Mouse (Mus musculus) E14TG2a.4 (cell line): ENCODE measurements at regions not wholly inside any gene's neighbourhood (a gene's known extent, or its start where the extent isn't known, plus 50 kb on each side); places are given as distances from the start of the nearest gene placed in this dataset.

Source experiments
- H3K27me3 ChIP-seq: 2 replicates; pipeline ENCODE4 v1.6.1; 2014; ENCODE audit warnings: low read length, control low read depth; ENCODE audit not compliant: insufficient read depth
- H3K36me3 ChIP-seq: 2 replicates; pipeline ENCODE4 v1.6.1; 2014; ENCODE audit warnings: low read length, control low read depth; ENCODE audit not compliant: insufficient read depth
- H3K4me1 ChIP-seq: replicated peaks from 2 replicates; pipeline ENCODE4 v1.6.1; 2014; ENCODE audit warnings: low read depth, low read length, control low read depth
- H3K4me3 ChIP-seq: replicated peaks from 2 replicates; pipeline ENCODE4 v1.5.1; 2014; ENCODE audit warnings: mild to moderate bottlenecking, low read length
- H3K9me3 ChIP-seq: 2 replicates; pipeline ENCODE4 v1.6.1; 2014; ENCODE audit warnings: low read length, control low read depth
- CTCF ChIP-seq: conservative IDR thresholded peaks from 2 replicates; pipeline ENCODE4 v1.5.1; 2014; ENCODE audit warnings: low read length
- NANOG ChIP-seq: IDR thresholded peaks from 2 replicates; pipeline ENCODE4 v1.6.1; 2014; ENCODE audit warnings: borderline replicate concordance, low read length, mixed read lengths
- POU5F1 ChIP-seq: IDR thresholded peaks from 2 replicates; pipeline ENCODE4 v1.6.1; 2014; ENCODE audit warnings: low read length, borderline replicate concordance

DNA sequence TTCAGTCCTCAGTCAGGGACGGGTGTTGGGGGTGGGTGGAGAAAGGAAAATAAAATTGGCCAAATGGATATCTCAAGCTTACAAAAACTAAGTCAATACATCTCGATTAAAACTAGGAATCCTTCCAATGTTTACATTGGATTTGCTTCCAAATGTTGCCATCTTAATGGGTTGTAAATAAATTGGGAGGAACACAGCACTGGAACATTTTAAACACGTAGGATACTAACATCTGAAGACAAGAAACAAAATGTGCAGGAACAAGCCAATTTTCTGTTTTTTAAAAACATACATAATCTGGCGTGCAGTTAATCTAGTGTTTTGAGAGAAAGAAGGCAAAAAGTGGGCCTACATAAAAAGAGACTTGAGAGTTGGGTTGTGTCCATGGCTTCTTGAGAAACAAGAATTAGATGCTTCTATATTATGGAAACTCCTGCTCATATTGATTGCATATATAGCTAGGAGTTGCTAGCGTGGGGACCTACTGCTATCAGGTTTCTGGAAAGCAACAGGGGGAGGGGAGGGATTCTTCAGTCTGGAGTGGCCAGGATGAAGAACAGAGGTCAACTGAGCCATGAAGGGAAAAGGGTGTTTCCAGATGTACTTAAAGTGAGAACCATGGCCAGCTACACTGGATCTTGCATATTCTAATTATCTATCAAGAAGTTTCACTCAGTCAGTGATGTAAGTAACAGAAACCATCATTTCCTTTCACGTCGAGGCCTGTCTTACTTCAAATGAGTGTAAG lies 330.2 kb downstream of the Rnd3 start:
- TF ChIP-seq NANOG (no peak), POU5F1 (no peak), CTCF (no peak)
- Histone ChIP-seq H3K36me3 (no peaks in the 10 kb centered on the region), H3K4me3 (no peak overlapping the region), H3K27me3 (no peaks in the 10 kb centered on the region), H3K4me1 (no peaks in the 10 kb centered on the region), H3K9me3 (peaks cover 6% of the 10 kb centered on the region)

DNA sequence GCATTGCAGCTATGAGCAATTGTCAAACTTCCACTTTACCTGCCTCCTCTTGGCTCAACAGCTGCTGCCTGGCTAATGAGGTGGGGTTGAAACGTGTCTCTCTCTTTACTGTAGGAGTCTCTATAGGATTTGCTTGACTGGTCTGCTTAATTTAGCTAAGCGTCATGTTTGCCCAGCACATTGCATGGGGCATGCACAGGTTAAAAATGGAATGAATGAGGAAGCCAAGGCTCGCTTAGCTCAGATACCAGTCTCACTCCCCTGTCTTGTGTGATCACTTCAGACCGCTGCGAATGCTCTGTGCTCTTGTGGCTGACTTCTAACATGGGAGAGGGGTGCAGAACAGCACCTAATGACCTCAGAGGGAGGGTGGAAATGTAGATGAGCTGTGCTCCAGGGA lies 332.5 kb downstream of the Rnd3 start:
- Histone ChIP-seq H3K4me1 (no peaks in the 10 kb centered on the region), H3K27me3 (no peaks in the 10 kb centered on the region), H3K4me3 (no peak overlapping the region), H3K36me3 (no peaks in the 10 kb centered on the region), H3K9me3 (peaks cover 6% of the 10 kb centered on the region)
- no peak for TF ChIP-seq POU5F1
- TF ChIP-seq CTCF = no peak
- no peak for TF ChIP-seq NANOG

DNA sequence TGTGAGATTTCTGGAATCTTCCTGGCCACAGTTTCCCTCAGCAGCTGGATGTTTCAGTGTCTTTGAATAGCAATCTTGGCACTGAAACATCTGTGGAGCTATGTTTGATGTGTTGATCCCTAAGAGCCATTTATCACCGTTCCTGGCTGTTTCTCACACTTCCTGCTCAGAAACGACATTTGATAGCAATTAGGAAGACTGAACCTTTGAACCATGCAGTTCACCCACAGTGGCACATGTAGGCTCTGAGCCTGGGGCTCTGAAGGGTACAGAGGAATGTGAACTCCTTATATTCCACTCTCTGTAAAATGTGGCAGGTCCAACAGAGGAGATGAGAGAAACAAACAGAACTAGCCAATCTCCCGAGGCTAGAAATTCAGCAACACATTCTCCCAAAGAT lies 333.4 kb downstream of the Rnd3 start:
- no peak for TF ChIP-seq POU5F1
- no peak for TF ChIP-seq NANOG
- peaks cover 6% of the 10 kb centered on the region for H3K9me3 ChIP-seq
- no peaks in the 10 kb centered on the region for H3K4me1 ChIP-seq
- no peaks in the 10 kb centered on the region for H3K36me3 ChIP-seq
- no peaks in the 10 kb centered on the region for H3K27me3 ChIP-seq
- no peak overlapping the region for H3K4me3 ChIP-seq

DNA sequence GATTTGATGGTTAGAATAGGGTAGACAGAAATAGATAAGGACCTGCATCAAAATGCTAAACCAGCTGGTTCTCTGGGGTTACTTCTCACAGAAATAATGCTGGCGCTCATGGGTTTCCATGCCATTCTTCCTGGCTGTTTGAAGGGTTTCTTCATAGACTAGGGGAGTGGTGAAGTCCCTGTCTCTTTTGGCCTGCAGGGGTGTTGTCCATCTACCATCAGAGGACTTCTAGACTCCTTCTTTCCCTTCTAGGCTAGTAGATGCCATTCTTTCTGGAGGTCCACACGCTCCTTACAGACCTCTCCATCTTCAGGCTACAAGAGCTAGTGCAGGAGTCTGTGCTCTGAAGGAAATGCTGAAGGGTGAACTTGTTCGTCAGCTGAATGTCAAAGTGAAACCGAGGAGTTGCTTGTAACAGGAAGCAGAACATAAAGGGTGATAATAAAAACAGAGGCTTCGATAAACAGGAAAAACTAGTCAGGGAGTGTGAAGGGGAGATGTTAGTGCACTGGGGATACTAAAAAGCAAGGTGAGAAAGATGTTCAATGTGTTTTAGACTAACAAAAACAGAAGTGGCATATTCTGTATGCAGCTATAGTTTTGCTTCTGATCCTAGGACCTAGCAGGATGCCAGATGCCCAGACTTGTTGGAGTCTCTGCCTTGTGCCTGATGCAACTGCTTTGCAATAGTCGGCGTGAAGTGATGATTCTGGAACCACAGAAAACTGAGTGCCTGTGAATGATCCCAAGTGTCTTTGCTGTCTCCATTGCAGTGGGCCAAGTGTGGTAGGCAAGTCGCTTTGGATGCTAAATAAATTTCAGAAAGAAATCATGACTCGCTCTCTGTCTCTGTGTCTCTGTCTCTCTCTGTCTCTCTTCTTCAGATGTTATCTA lies 335.1 kb downstream of the Rnd3 start:
- H3K4me1 ChIP-seq = no peaks in the 10 kb centered on the region
- no peaks in the 10 kb centered on the region for H3K36me3 ChIP-seq
- no peak overlapping the region for H3K4me3 ChIP-seq
- H3K9me3 ChIP-seq = peaks cover 6% of the 10 kb centered on the region
- H3K27me3 ChIP-seq = no peaks in the 10 kb centered on the region
- TF ChIP-seq CTCF (no peak), POU5F1 (no peak), NANOG (no peak)

DNA sequence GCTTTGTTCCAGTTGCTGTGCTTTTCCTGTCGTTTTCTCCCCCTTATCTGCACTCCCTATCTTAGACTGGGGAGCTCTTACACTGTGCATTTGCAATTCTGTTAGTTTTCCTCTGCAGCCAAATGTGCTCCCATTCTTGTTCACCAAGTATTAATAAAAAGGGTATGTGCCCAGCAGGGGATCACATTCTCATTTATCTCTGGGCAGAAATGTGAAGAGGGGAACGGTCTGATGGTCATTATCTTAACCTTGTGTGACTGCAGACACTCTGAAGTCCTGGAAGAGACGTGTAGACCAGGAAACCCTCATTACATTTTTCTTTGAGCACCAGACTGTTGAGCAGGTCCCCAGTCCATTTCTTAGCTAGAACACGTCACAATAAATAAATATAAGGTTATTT lies 336.6 kb downstream of the Rnd3 start:
- H3K4me3 ChIP-seq = no peak overlapping the region
- no peaks in the 10 kb centered on the region for H3K4me1 ChIP-seq
- H3K9me3 ChIP-seq = peaks cover 6% of the 10 kb centered on the region
- no peaks in the 10 kb centered on the region for H3K27me3 ChIP-seq
- no peaks in the 10 kb centered on the region for H3K36me3 ChIP-seq
- no peak for TF ChIP-seq NANOG
- no peak for TF ChIP-seq POU5F1
- TF ChIP-seq CTCF = no peak

DNA sequence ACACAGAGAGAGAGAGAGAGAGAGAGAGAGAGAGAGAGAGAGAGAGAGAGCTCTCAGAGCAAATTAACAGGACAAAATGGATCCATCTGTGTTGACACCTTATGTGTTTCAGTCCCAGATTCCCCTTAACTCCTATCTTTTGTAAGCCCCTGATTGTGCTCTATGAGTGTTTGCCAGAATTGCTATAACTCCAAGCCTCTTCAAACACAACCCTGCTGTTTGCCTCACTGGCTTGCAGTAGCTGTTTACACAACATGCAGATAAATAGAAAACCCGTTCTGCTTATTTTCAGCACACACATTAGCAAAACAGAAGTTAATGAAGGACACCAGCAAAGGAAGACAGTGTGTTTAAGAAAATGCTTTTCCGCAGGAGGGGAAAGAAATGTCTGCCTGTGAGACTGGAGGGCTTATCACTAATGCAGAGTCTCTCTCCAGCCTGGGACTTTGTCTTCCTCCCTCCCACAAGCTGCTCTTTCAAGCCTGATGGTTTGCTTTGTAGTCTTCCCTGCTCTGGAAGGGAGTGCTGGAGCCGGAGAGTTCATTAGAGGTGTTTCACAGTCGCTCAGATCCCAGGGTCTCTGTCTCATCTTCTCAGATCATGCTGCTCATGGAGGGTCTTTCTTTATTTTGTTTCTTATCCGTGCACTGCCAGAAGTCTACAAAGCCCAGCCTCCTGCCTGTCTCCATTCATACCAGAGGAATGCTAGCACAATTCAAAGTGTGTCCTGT lies 338.4 kb downstream of the Rnd3 start:
- TF ChIP-seq NANOG = no peak
- Histone ChIP-seq H3K4me3 (no peak overlapping the region), H3K9me3 (no peaks in the 10 kb centered on the region), H3K27me3 (no peaks in the 10 kb centered on the region), H3K4me1 (no peaks in the 10 kb centered on the region), H3K36me3 (no peaks in the 10 kb centered on the region)

DNA sequence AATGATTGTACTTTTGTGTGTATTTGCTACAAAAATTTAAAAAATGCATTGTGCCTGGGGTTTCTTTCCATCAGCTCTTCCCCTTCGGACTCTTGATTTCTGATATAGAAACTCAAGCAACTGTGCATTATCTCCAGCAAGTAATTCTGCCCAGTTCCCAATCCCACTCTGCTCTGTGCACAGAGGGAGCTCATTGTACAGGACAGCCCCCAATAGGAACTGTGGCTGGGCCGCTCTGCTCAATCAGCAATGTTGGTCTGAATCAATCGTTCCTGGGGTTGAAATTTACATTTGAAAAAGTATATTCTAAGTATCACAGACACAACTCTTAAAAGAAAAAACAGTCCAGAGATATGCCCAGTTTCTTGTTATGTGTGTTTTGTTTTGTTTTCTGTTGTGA lies 339.1 kb downstream of the Rnd3 start:
- Histone ChIP-seq H3K27me3 (no peaks in the 10 kb centered on the region), H3K4me1 (no peaks in the 10 kb centered on the region), H3K36me3 (no peaks in the 10 kb centered on the region), H3K4me3 (no peak overlapping the region), H3K9me3 (no peaks in the 10 kb centered on the region)
- TF ChIP-seq CTCF (no peak), NANOG (no peak), POU5F1 (no peak)

DNA sequence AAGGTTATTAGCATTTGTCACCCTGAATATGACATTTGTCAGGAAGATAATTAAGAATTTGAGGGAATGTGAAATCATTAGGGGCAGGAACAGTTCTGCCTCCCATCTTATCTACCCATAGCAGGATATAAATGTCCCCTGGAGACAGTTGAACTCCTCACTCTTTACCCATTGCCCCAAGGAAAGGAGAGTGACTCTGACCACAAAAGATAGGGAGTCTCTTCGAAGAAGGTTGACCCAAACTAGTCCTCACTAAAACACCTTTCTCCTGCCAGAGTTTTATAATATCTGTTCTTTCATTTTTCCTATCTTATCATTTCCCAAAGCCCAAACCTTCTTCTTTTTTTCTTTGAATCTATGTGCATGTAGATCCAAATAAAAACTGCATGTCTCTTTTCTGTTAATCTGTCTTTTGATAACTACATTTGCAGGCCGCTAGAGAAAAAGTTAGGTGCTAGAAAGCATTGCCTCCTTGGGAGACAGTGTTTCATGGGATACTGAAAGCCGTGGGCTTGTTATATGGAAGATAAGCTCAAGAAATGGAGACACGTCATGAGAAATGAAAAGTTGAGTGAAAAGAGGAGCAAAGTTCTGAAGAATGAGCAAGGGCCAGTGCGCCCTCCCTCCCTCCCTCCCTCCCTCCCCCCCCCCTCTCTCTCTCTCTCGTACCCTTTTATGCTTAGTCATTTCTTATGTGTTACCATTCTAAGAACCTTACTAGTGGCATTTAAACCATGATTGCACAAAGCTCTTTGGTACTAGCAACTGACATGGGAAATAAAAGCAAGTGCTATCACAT lies 341.6 kb downstream of the Rnd3 start:
- Histone ChIP-seq H3K9me3 (no peaks in the 10 kb centered on the region), H3K36me3 (no peaks in the 10 kb centered on the region), H3K4me1 (no peaks in the 10 kb centered on the region), H3K4me3 (no peak overlapping the region), H3K27me3 (no peaks in the 10 kb centered on the region)
- no peak for TF ChIP-seq CTCF
- no peak for TF ChIP-seq NANOG
- no peak for TF ChIP-seq POU5F1
